Mouse (Mus musculus): Measurements from ENCODE around the gene Cuedc1.

DNA sequence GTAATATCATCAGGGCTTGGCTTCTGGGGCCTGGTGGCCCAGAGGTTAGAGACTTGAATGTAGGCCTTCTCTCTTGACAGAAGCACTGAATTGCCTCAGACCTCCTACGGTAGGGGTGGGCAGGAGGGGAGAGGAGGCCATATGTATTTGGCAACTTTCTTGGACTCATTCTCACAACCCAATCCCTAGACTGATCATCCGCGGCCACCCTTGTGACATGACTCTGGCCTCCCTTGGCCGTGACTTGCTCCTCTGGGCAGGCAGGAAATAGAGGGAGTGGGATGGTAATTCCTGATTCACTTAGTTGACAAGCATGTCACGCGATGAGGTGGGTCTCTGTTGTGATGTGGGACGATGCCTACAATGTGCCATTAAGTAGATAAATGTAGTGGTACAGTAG lies 68.6 kb downstream of the Cuedc1 start:
- no peak for TF ChIP-seq CTCF (conservative IDR thresholded peaks at IDR 0.05; ENCODE audit: insufficient read depth, insufficient read length, low read depth, low read length)
- TF ChIP-seq POLR2A (IDR thresholded peaks at IDR 0.05; ENCODE audit: low read depth, low read length): no peak

Measured in kidney, adult 2 months (tissue).